11 mouse cellular contexts compared by ENCODE assay signal in the genomic region with DNA sequence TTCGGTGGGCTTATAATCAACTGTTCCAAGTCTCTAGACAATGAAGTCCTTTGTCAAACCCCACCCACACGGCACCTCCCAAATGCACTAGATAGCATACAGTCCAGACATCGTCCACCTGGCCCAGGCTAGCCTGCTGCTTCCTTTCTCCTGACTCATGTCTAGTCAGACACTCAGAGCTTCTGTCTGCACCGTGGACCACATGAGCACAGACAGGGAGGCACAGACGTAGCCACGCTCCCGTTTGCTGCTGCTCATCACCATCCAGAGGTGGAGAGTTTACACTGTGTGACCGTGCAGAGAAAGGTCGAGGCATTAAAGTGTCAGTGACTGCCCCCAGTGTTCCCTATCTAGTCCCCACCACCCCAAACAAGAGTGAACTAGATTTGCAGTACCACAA. TPM values are rescaled to one million over a fixed set of nuclear protein-coding genes. Genes with fewer than 3 reads are reported as not detected.
DNase-seq lines count a peak whose midpoint lies in the region; ATAC-seq and TF ChIP-seq lines count a peak whose summit lies in the region.
"Had no signal": no experiment of that assay in that cellular context is flagged by ENCODE, and none has a peak within 500 bp of the region (broad histone marks: within the 10 kb centered on the region; RNA-seq: fewer than 3 reads in every experiment).

No protein-coding gene starts in this region.

- H3K9me3 ChIP-seq in forebrain, postnatal 0 days (ENCODE audit: low read length), result no peaks in the 10 kb centered on the region
- H3K9me3 ChIP-seq in forebrain, embryonic 11.5 days (ENCODE audit: control insufficient read depth, low read length), result no peaks in the 10 kb centered on the region
- H3K9me3 ChIP-seq in kidney, postnatal 0 days (replicated peaks; ENCODE audit: low read length), result no peaks in the 10 kb centered on the region
- no peaks in the 10 kb centered on the region for H3K9me3 ChIP-seq in midbrain, embryonic 16.5 days (replicated peaks; ENCODE audit: control insufficient read depth, low read length, poor library complexity, severe bottlenecking)

- no peak for TF ChIP-seq CTCF in forebrain, postnatal 0 days (IDR thresholded peaks at IDR 0.05; ENCODE audit: low read depth)
- no peak for TF ChIP-seq CTCF in kidney, postnatal 0 days (IDR thresholded peaks at IDR 0.05; ENCODE audit: low read depth)

- H3K9ac ChIP-seq in forebrain, postnatal 0 days, result no peak overlapping the region
- H3K9ac ChIP-seq in forebrain, embryonic 11.5 days (ENCODE audit: low read length), result no peak overlapping the region
- H3K9ac ChIP-seq in kidney, postnatal 0 days (ENCODE audit: low read depth, low read length), result no peak overlapping the region
- H3K9ac ChIP-seq in midbrain, embryonic 16.5 days (ENCODE audit: low read depth, low read length), result no peak overlapping the region

- H3K27me3 ChIP-seq in forebrain, postnatal 0 days (ENCODE audit: insufficient read depth, low read length), result no peaks in the 10 kb centered on the region
- no peaks in the 10 kb centered on the region for H3K27me3 ChIP-seq in forebrain, embryonic 11.5 days (ENCODE audit: control insufficient read depth, insufficient read depth, low read length)
- H3K27me3 ChIP-seq in kidney, postnatal 0 days (ENCODE audit: insufficient read depth, low read length), result no peaks in the 10 kb centered on the region
- no peaks in the 10 kb centered on the region for H3K27me3 ChIP-seq in midbrain, embryonic 16.5 days (ENCODE audit: control insufficient read depth, insufficient read depth, low read depth, low read length)

- no peak overlapping the region for H3K4me3 ChIP-seq in forebrain, postnatal 0 days (ENCODE audit: low read depth, low read length)
- H3K4me3 ChIP-seq in forebrain, embryonic 11.5 days (ENCODE audit: low read depth, low read length), result no peak overlapping the region
- no peak overlapping the region for H3K4me3 ChIP-seq in kidney, postnatal 0 days (replicated peaks; ENCODE audit: low read depth, low read length)
- no peak overlapping the region for H3K4me3 ChIP-seq in midbrain, embryonic 16.5 days (ENCODE audit: low read depth, low read length)
- H3K4me3 ChIP-seq: megakaryocyte, embryonic 14.5 days had no signal

- WGBS in forebrain, postnatal 0 days, result 55% methylated on average over 9 of the region's 9 CpGs
- WGBS in forebrain, embryonic 11.5 days, result 79% methylated on average over 9 of the region's 9 CpGs
- 28% methylated on average over 9 of the region's 9 CpGs for WGBS in kidney, postnatal 0 days
- 79% methylated on average over 9 of the region's 9 CpGs for whole genome bisulfite sequencing in midbrain, embryonic 16.5 days

- H3K27ac ChIP-seq in forebrain, postnatal 0 days (ENCODE audit: low read depth, low read length), result no peak overlapping the region
- H3K27ac ChIP-seq in forebrain, embryonic 11.5 days (ENCODE audit: low read depth, low read length), result no peak overlapping the region
- no peak overlapping the region for H3K27ac ChIP-seq in kidney, postnatal 0 days
- H3K27ac ChIP-seq in midbrain, embryonic 16.5 days (ENCODE audit: low read length), result no peak overlapping the region
- H3K27ac ChIP-seq: layer of hippocampus, adult 2 months had no signal

- H3K36me3 ChIP-seq in forebrain, postnatal 0 days (ENCODE audit: insufficient read depth), result no peaks in the 10 kb centered on the region
- no peaks in the 10 kb centered on the region for H3K36me3 ChIP-seq in forebrain, embryonic 11.5 days (ENCODE audit: control insufficient read depth, insufficient read depth, low read length)
- no peaks in the 10 kb centered on the region for H3K36me3 ChIP-seq in kidney, postnatal 0 days (ENCODE audit: insufficient read depth, low read length)
- H3K36me3 ChIP-seq in midbrain, embryonic 16.5 days (ENCODE audit: control insufficient read depth, insufficient read depth, low read length), result no peaks in the 10 kb centered on the region

- no peak overlapping the region for H3K4me2 ChIP-seq in forebrain, postnatal 0 days (ENCODE audit: low read depth)
- H3K4me2 ChIP-seq in forebrain, embryonic 11.5 days (ENCODE audit: low read depth, low read length, severe bottlenecking), result no peak overlapping the region
- H3K4me2 ChIP-seq in kidney, postnatal 0 days (ENCODE audit: low read length), result peak overlapping the region; percentile 44; the same call in 1 of the 2 replicates
- H3K4me2 ChIP-seq in midbrain, embryonic 16.5 days (ENCODE audit: low read length), result no peak overlapping the region

- DNase-seq in forebrain, postnatal 0 days, result no peak
- DNase-seq in forebrain, embryonic 11.5 days (ENCODE audit: low spot score), result no peak
- no peak for DNase-seq in kidney, postnatal 0 days (ENCODE audit: low spot score)
- DNase-seq in kidney, adult 18-20 months, result no peak
- peak; percentile 92 for DNase-seq in Muller cell, postnatal 12 days (ENCODE audit: inconsistent ontology term)
- DNase-seq in cerebellum, postnatal 36 days, result no peak
- no peak for DNase-seq in spleen, postnatal 36 days (ENCODE audit: low spot score in 2 of 2)
- DNase-seq: cerebellum, adult 9-11 months had no signal

- peaks cover 9% of the 10 kb centered on the region; the same call in 1 of the 2 replicates for H3K4me1 ChIP-seq in forebrain, postnatal 0 days (ENCODE audit: insufficient read depth)
- peaks cover 4% of the 10 kb centered on the region; the same call in 1 of the 2 replicates for H3K4me1 ChIP-seq in forebrain, embryonic 11.5 days (replicated peaks; ENCODE audit: control insufficient read depth, insufficient read depth, low read length)
- H3K4me1 ChIP-seq in kidney, postnatal 0 days (replicated peaks; ENCODE audit: insufficient read depth, low read length), result no peaks in the 10 kb centered on the region
- peaks cover 7% of the 10 kb centered on the region; the same call in 1 of the 2 replicates for H3K4me1 ChIP-seq in midbrain, embryonic 16.5 days (ENCODE audit: control insufficient read depth, insufficient read depth, low read length)

- ATAC-seq in forebrain, postnatal 0 days, result peak; percentile 18; the same call in 1 of the 2 replicates
- no peak for ATAC-seq in forebrain, embryonic 11.5 days (replicated peaks; ENCODE audit: low FRiP score)
- ATAC-seq in kidney, postnatal 0 days (replicated peaks; ENCODE audit: low FRiP score, low read depth), result peak; percentile 17; the same call in 1 of the 2 replicates
- peak; percentile 18; the same call in 1 of the 2 replicates for ATAC-seq in midbrain, embryonic 16.5 days

RNA-seq across cellular contexts. Expression of gene Tmem154, which starts 29.4 kb away (rescaled TPM):
- 0.38 TPM in 2 replicates for total RNA-seq in forebrain, postnatal 0 days (2014; rRNA removed)
- polyA plus RNA-seq in forebrain, postnatal 0 days (2015; fragmentation: Nextera tagmentation; extraction: Ambion mirVana), result 1.1 and 1.2 TPM in 2 replicates
- 0.15 and 0.41 TPM in 2 replicates for polyA plus RNA-seq in forebrain, embryonic 11.5 days (2014; fragmentation: Nextera tagmentation; extraction: Ambion mirVana)
- polyA plus RNA-seq in kidney, postnatal 0 days (2015; fragmentation: Nextera tagmentation; extraction: Ambion mirVana), result 0.94 and 1.1 TPM in 2 replicates
- 0.87 and 1.3 TPM in 2 replicates for polyA plus RNA-seq in midbrain, embryonic 16.5 days (2015; fragmentation: Nextera tagmentation; extraction: Ambion mirVana)
